Mouse (Mus musculus): ENCODE results near the gene Lsr.
A peak's percentile ranks its signal among the peaks of the same experiment; 100 is the strongest.
"Not testable (repeated sequence)": the region's sequence is repeated elsewhere in the genome, so short reads cannot be mapped to it uniquely, and the experiment has no call there.

Lsr gene

DNA sequence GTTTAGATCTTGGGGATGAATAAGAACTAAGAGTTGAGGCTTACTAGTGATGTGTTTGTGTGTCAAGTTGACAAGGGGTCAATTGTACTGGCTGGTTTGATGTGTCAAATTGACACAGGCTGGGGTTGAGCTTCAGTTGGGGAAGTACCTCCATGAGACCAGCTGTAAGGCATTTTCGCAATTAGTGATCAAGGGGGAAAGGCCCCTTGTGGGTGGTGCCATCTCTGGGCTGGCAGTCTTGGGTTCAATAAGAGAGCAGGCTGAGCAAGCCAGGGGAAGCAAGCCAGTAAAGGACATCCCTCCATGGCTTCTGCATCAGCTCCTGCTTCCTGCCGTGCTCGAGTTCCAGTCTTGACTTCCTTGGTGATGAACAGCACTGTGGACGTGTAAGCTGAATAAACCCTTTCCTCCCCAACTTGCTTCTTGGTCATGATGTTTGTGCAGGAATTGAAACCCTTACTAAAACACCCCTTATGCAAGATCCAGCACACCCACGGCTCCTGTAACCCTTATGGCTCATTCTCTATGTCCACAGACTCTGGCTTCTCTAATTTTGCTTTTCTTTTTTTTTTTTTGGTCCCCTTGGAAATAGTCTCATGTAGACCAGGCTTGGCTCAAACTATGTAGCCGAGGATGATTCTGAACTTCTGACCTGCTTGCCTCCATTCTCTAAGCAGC, 37.7 kb downstream of the Lsr start:
- not testable (repeated sequence) for DNase-seq (ENCODE audit: low spot score)

DNA sequence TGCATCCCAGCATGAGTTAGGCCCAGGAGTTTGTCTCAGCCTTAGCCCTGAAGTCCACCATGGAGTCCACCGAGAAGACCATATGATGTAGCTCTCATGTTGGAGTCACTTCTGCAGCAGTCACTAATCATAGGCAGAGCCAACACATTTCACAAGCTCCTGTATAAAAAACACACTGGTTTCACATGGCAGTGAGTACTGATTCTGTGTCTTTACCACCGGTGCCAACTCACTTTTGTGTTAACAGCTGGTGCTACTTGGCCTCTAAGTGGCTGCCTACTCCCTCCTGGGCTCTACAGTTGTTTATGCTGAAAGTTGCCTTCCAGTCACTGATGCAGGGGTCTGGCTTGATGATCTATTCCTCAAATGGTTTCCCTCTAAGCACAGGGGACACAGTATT, 48.7 kb downstream of the Lsr start, which contains the start of gene Hamp2:
Hamp2 (minus strand) TSS at position 101 of the 400 bp plus-strand sequence.
- DNase-seq (ENCODE audit: low spot score), result not testable (repeated sequence)

DNA sequence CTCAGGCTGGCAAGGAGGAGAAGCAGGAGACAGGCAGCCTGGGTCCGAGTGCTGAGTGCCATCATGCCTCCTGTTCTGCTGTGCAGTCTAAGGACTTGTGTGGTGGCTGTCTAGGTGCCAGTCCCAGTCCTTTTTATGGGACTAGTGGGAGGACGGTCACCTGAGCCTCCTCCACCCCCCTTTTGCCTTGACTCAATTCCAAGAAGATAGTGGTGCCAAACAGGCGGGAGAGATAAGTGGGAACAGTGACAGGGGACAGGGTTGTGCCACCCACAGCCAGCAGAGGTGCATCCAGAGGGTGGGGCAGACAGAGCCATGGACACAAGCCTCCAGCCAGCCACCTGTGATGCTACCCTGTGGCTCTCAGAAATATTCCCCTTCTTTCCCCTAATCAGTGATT, 49.2 kb downstream of the Lsr start:
- no peak for DNase-seq (ENCODE audit: low spot score)

DNA sequence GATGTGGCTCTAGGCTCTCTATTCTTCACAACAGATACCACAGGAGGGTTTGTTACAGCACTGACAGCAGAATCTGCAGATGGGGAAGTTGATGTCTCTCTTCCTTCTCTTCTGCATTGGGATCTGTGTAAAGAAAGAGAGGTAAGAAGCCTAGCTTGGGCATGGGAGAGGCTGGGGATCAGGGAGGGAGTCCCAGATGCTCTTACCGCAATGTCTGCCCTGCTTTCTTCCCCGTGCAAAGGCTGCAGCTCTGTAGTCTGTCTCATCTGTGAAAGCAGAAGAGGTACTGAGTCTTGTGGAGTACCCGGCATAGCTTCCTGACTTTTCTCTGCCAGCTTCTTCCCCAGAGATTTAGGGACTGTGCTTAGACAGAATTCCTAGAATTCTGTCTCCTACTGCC, 50.8 kb downstream of the Lsr start:
- not testable (repeated sequence) for DNase-seq (ENCODE audit: low spot score)

DNA sequence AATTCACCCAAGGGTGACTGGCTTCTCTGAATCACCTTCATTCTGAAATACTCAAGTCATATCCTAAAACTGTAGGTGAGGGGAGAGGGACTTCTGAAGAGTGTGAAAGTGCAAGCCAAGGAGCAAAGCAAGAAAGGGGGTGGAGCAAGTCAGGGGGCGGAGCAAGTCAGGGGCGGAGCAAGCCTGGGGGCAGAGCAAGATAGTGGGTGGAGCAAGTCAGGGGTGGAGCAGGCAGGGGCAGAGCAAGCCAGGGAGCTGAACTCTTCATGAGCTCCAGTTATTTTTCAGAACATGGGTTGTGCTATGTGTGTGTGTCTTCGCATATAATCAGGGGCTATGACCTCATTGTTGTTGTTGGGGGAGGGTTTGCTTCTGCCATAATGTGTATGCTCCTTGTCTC, 53.0 kb downstream of the Lsr start:
- DNase-seq (ENCODE audit: low spot score), result no peak

DNA sequence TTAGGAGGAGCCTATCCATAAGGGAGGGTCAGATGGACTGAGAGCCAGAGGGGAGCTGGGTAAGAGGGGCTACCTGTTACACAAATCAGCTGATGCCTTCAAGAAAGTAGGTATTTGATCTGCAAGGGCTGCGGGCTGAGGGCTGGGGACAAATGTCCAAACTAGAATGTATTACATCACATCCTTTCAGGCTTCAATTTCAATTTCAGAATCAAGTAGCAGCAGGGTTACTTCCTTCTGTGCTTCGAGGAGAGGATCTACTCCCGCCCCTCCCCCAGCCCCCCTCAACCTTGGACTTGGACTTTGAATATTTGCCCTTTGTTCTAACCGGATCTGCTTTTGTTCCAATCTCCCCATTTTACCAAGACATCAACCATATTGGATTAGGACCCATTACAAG, 56.0 kb downstream of the Lsr start:
- DNase-seq (ENCODE audit: low spot score), result no peak

DNA sequence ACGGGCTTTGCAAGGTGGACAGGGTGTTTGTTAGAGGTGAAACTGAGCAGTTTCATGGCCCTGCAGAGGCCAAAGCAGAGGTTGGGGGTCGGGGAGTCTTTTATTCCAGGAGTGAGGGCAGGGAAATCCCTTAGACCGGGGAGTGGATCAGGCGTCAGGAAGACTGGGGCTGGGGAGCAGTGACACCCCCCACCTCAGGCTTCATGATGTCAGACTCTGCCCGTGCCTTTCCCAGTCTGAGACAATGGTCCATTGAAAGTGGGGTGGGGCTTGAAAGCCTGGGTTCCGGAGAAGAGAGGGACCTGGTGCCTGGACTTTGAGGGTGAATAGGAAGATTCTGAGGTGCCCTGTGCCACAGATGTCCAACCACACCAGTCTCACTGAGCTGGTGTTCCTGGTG, 56.6 kb downstream of the Lsr start:
- peak; percentile 40 for DNase-seq (ENCODE audit: low spot score)

DNA sequence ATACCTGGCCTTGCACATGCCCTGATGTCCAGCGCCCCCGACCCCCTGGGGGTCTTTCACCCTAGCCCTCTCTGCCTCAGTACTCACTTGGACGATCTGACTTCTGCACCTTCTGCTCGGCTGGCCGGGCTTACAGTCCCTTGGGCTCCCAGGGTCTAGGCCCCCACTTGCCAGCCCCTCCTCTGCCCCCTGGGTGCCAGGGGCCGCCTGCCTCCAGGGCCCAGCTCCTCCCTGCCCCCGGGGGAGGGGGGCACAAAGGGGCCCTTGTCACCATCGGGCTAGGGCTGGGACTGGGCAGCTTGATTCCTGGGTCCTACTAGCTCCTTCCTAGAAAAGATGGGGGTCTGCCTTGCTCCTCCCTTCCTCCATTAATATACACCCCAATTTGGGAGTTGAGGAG, 58.5 kb downstream of the Lsr start, which contains the start of gene Mag:
Mag (minus strand) TSS at position 142 of the 400 bp plus-strand sequence.
- DNase-seq (ENCODE audit: low spot score), result peak; percentile 39

DNA sequence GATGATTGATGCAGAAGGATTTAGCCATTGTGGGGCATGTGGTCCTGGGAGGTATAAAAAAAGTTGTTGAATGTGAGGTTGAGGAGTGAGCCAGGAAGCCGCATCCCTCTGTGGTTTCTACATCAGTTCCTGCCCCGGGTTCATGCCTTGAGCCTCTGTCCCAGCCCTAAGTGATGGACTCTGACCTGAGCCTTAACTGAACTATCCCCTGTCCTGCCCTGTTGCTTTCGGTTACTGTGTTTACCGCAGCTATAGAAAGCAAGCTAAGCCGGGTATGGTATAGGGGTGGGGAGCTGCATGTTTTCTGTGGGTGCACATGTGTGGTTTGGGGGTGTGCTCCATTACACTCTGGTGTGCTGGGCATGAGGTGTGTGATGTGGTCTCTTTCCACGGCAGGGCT, 63.5 kb downstream of the Lsr start:
- no peak for DNase-seq (ENCODE audit: low spot score)

DNA sequence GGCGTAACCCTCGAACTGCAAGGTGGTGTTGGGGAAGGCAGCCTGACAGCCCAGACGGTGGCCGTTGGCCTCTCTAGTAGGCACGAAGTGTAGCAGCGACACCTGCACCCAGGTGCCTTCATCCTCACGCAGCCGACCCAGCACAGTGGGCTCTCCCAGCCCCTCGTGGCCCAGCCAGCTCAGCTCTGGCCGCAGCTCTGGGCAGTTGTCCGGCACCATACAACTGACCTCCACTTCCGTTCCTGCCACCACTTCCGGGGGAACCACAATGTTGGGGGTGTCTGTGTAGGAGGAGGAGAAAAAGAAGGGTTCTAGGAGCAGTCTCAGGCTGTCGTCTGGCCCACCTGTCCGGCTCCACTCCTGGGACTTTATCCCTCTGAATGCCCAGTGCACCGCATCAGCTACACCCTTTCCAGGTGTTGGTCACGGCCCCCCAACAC, 64.3 kb downstream of the Lsr start:
- no peak for DNase-seq (ENCODE audit: low spot score)

DNA sequence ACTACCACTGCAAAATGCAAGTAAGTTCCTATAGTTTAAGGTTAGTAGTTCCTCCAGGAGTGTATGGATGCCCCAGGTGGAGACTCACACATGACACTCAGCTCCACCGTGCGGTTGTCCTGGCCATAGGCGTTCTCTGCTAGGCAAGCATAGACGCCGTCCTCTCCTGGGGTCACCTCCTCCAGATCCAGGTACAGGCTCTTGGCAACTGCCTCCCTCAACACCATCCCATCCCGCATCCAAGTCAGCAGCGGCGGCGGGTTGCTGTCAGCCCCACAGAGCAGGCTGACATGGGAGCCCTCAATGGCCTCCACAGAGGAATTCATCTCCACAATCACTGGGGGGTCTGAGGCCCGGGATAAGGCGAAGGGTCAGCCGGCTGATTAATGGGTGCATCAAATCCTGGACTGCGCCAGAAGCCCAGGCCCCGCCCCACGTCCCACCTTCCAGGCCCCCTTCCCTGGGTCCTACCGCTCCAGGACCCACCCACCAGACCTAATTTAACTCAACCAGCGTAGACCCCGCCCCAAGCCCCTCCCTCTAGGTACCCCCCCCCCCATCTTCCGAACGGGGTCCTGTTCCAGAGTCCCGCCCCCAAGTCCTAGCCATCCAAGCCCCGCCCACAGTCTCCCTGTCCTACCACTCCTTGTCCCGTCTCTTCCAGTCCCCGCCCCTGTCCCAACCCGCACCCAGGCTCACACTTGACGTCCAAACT, 64.8 kb downstream of the Lsr start:
- DNase-seq (ENCODE audit: low spot score), result no peak

All from left cerebral cortex, adult 11 months (tissue).